Mouse (Mus musculus) lung, embryonic 15.5 days (tissue): ENCODE results near the gene Gm10306. TPM values are rescaled to one million over a fixed set of nuclear protein-coding genes. Genes with fewer than 3 reads are reported as not detected.

ENCODE experiments used
- polyA plus RNA-seq: library from polyadenylated mRNA; unstranded; fragments of >200 nt; fragmentation: Nextera tagmentation; extraction: Ambion mirVana; gene quantifications from 2 replicates; pipeline ENCODE4 v1.2.1, GENCODE M21; 2015

Gene Gm10306
- polyA plus RNA-seq, 1 experiment from 2014 or later = not detected

Other genes starting within 250 kb of the Gm10306 start
- 19.3 and 21.1 TPM in 2 replicates for gene Caap1, start 250 bp downstream of the Gm10306 start, polyA plus RNA-seq
- gene Plaa, start 46.7 kb downstream of the Gm10306 start, polyA plus RNA-seq = 62.6 and 65.0 TPM in 2 replicates
- gene Ift74, start 57.9 kb downstream of the Gm10306 start, polyA plus RNA-seq = 27.5 and 28.9 TPM in 2 replicates
- gene Lrrc19, start 93.6 kb downstream of the Gm10306 start, polyA plus RNA-seq = 0.45 and 0.67 TPM in 2 replicates
- 37.4 and 41.8 TPM in 2 replicates for gene Tek, start 182.7 kb downstream of the Gm10306 start, polyA plus RNA-seq